In genomic region chr9:119339106-119339505, GRCm38 (mm10) we compare ENCODE assay signal across 8 mouse cellular contexts. TPM values are rescaled to one million over a fixed set of nuclear protein-coding genes. Genes with fewer than 3 reads are reported as not detected.
DNase-seq lines count a peak whose midpoint lies in the region; ATAC-seq and TF ChIP-seq lines count a peak whose summit lies in the region.
"Had no signal": no experiment of that assay in that cellular context is flagged by ENCODE, and none has a peak within 500 bp of the region (broad histone marks: within the 10 kb centered on the region; RNA-seq: fewer than 3 reads in every experiment).

No protein-coding gene starts in this region.

- no peak for DNase-seq in forebrain, embryonic 10.5 days (ENCODE audit: extremely low spot score, low spot score)
- no peak for DNase-seq in limb, embryonic 11.5 days (ENCODE audit: low spot score)
- DNase-seq in embryo, embryonic 11 days: no peak

- H3K4me1 ChIP-seq in megakaryocyte, embryonic 14.5 days: peaks cover 69% of the 10 kb centered on the region
- peaks cover 35% of the 10 kb centered on the region for H3K4me1 ChIP-seq in forebrain, embryonic 10.5 days
- H3K4me1 ChIP-seq in limb, embryonic 11.5 days (ENCODE audit: control insufficient read depth, insufficient read depth, low read length): peaks cover 11% of the 10 kb centered on the region; the same call in 1 of the 2 replicates
- peaks cover 18% of the 10 kb centered on the region for H3K4me1 ChIP-seq in small intestine, adult 2 months (ENCODE audit: control insufficient read depth, insufficient read depth, insufficient read length, low read length)

- TF ChIP-seq CTCF in small intestine, adult 2 months (IDR thresholded peaks at IDR 0.05; ENCODE audit: extremely low read depth, insufficient read length, insufficient replicate concordance, low read depth, low read length): no peak

- peaks cover 51% of the 10 kb centered on the region for H3K36me3 ChIP-seq in megakaryocyte, embryonic 14.5 days (replicated peaks; ENCODE audit: low read length)
- H3K36me3 ChIP-seq in forebrain, embryonic 10.5 days (replicated peaks): peaks cover 17% of the 10 kb centered on the region
- H3K36me3 ChIP-seq in limb, embryonic 11.5 days (ENCODE audit: control insufficient read depth, insufficient read depth, low read length): no peaks in the 10 kb centered on the region; the same call in 1 of the 2 replicates
- H3K36me3 ChIP-seq in small intestine, adult 2 months (ENCODE audit: control insufficient read depth, insufficient read depth, low read length): peaks cover 31% of the 10 kb centered on the region

- no peak for ATAC-seq in megakaryocyte, adult 5-6 weeks (ENCODE audit: poor library complexity, severe bottlenecking)
- ATAC-seq in limb, embryonic 11.5 days (ENCODE audit: insufficient number of reproducible peaks, low FRiP score, low TSS enrichment, low read depth): no peak
- ATAC-seq in granulocyte monocyte progenitor cell, adult 5-6 weeks (replicated peaks; ENCODE audit: poor library complexity, severe bottlenecking): no peak

- WGBS in forebrain, embryonic 10.5 days: 49% methylated on average over 7 of the region's 7 CpGs
- WGBS in limb, embryonic 11.5 days: 52% methylated on average over 7 of the region's 7 CpGs
- WGBS in small intestine, adult 2 months: 28% methylated on average over 7 of the region's 7 CpGs

- H3K9me3 ChIP-seq in megakaryocyte, embryonic 14.5 days: no peaks in the 10 kb centered on the region
- H3K9me3 ChIP-seq in forebrain, embryonic 10.5 days: no peaks in the 10 kb centered on the region
- no peaks in the 10 kb centered on the region for H3K9me3 ChIP-seq in limb, embryonic 11.5 days (ENCODE audit: control insufficient read depth, low read length)

- no peaks in the 10 kb centered on the region for H3K27me3 ChIP-seq in megakaryocyte, embryonic 14.5 days (replicated peaks)
- H3K27me3 ChIP-seq in forebrain, embryonic 10.5 days (ENCODE audit: poor library complexity, severe bottlenecking): peaks cover 25% of the 10 kb centered on the region
- 0 out of 2 replicates have a peak, but pooled peaks cover 2% of the 10 kb centered on the region for H3K27me3 ChIP-seq in limb, embryonic 11.5 days (ENCODE audit: control insufficient read depth, insufficient read depth, low read length)
- H3K27me3 ChIP-seq in small intestine, adult 2 months (ENCODE audit: control insufficient read depth, insufficient read depth, low read length): no peaks in the 10 kb centered on the region

- H3K4me2 ChIP-seq in limb, embryonic 11.5 days (ENCODE audit: low read depth, severe bottlenecking): peak overlapping the region; percentile 77

- TF ChIP-seq POLR2A in small intestine, adult 2 months (IDR thresholded peaks at IDR 0.05; ENCODE audit: low read depth, low read length): no peak

- peak overlapping the region; percentile 89; the same call in 1 of the 2 replicates for H3K27ac ChIP-seq in forebrain, embryonic 10.5 days
- no peak overlapping the region for H3K27ac ChIP-seq in limb, embryonic 11.5 days (replicated peaks; ENCODE audit: low read depth, low read length)
- H3K27ac ChIP-seq in small intestine, adult 2 months (ENCODE audit: insufficient read depth, low read depth, low read length): no peak overlapping the region

- peak overlapping the region; percentile 96 for H3K4me3 ChIP-seq in megakaryocyte, embryonic 14.5 days (replicated peaks)
- peak overlapping the region; percentile 65 for H3K4me3 ChIP-seq in forebrain, embryonic 10.5 days
- peak overlapping the region; percentile 70; the same call in 1 of the 2 replicates for H3K4me3 ChIP-seq in limb, embryonic 11.5 days (ENCODE audit: low read depth, low read length)
- H3K4me3 ChIP-seq in small intestine, adult 2 months (ENCODE audit: low read depth, low read length): peak overlapping the region; percentile 82

- no peak overlapping the region for H3K9ac ChIP-seq in limb, embryonic 11.5 days (ENCODE audit: low read length)

RNA-seq across cellular contexts. Expression of gene Acaa1a, which starts 0.4 kb away (rescaled TPM):
- 77.2 and 206 TPM in 2 replicates for polyA plus RNA-seq in megakaryocyte, embryonic 14.5 days (2012; ENCODE audit: insufficient read depth, low replicate concordance)
- total RNA-seq in megakaryocyte, adult 5-6 weeks (2015): 31.9 and 37.2 TPM in 2 replicates
- total RNA-seq in megakaryocyte, adult 5-6 weeks (2017): 27.4 and 32.5 TPM in 2 replicates
- 72.6 and 75.2 TPM in 2 replicates for polyA plus RNA-seq in forebrain, embryonic 10.5 days (2016; fragmentation: Nextera tagmentation; extraction: Ambion mirVana)
- polyA plus RNA-seq in limb, embryonic 11.5 days (2014; fragmentation: Nextera tagmentation; extraction: Ambion mirVana): 61.0 and 61.2 TPM in 2 replicates
- 389 and 776 TPM in 2 replicates for polyA plus RNA-seq in small intestine, adult 2 months (2012; rRNA removed)
- 26.4 and 40.6 TPM in 2 replicates for total RNA-seq in granulocyte monocyte progenitor cell, adult 5-6 weeks (2014; fragmentation: Nextera tagmentation)
- total RNA-seq in granulocyte monocyte progenitor cell, adult 5-6 weeks (2017): 21.2 and 26.2 TPM in 2 replicates

RNA-seq across cellular contexts. Expression of gene Myd88, which starts 2.1 kb away (rescaled TPM):
- 17.6 and 38.2 TPM in 2 replicates for polyA plus RNA-seq in megakaryocyte, embryonic 14.5 days (2012; ENCODE audit: insufficient read depth, low replicate concordance)
- 91.9 and 92.2 TPM in 2 replicates for total RNA-seq in megakaryocyte, adult 5-6 weeks (2015)
- total RNA-seq in megakaryocyte, adult 5-6 weeks (2017): 61.1 and 62.7 TPM in 2 replicates
- polyA plus RNA-seq in forebrain, embryonic 10.5 days (2016; fragmentation: Nextera tagmentation; extraction: Ambion mirVana): 9.1 and 9.5 TPM in 2 replicates
- polyA plus RNA-seq in limb, embryonic 11.5 days (2014; fragmentation: Nextera tagmentation; extraction: Ambion mirVana): 9.5 and 10.6 TPM in 2 replicates
- 14.4 and 25.2 TPM in 2 replicates for polyA plus RNA-seq in small intestine, adult 2 months (2012; rRNA removed)
- 31.1 and 47.6 TPM in 2 replicates for total RNA-seq in granulocyte monocyte progenitor cell, adult 5-6 weeks (2014; fragmentation: Nextera tagmentation)
- total RNA-seq in granulocyte monocyte progenitor cell, adult 5-6 weeks (2017): 16.4 and 24.2 TPM in 2 replicates

RNA-seq across cellular contexts. Expression of gene Oxsr1, which starts 16.9 kb away (rescaled TPM):
- 5.3 and 8.2 TPM in 2 replicates for polyA plus RNA-seq in megakaryocyte, embryonic 14.5 days (2012; ENCODE audit: insufficient read depth, low replicate concordance)
- total RNA-seq in megakaryocyte, adult 5-6 weeks (2015): 14.3 and 16.8 TPM in 2 replicates
- total RNA-seq in megakaryocyte, adult 5-6 weeks (2017): 35.1 and 36.9 TPM in 2 replicates
- 14.2 and 14.3 TPM in 2 replicates for polyA plus RNA-seq in forebrain, embryonic 10.5 days (2016; fragmentation: Nextera tagmentation; extraction: Ambion mirVana)
- 13.5 and 15.0 TPM in 2 replicates for polyA plus RNA-seq in limb, embryonic 11.5 days (2014; fragmentation: Nextera tagmentation; extraction: Ambion mirVana)
- polyA plus RNA-seq in small intestine, adult 2 months (2012; rRNA removed): 5.6 and 11.5 TPM in 2 replicates
- total RNA-seq in granulocyte monocyte progenitor cell, adult 5-6 weeks (2014; fragmentation: Nextera tagmentation): 27.5 and 28.0 TPM in 2 replicates
- 28.7 and 30.5 TPM in 2 replicates for total RNA-seq in granulocyte monocyte progenitor cell, adult 5-6 weeks (2017)

RNA-seq across cellular contexts. Expression of gene Xylb, which starts 18.1 kb away (rescaled TPM):
- 0.09 and 0.70 TPM in 2 replicates for polyA plus RNA-seq in megakaryocyte, embryonic 14.5 days (2012; ENCODE audit: insufficient read depth, low replicate concordance)
- 0.60 and 1.7 TPM in 2 replicates for total RNA-seq in megakaryocyte, adult 5-6 weeks (2015)
- total RNA-seq in megakaryocyte, adult 5-6 weeks (2017): 0.89 and 1.9 TPM in 2 replicates
- 12.6 and 12.9 TPM in 2 replicates for polyA plus RNA-seq in forebrain, embryonic 10.5 days (2016; fragmentation: Nextera tagmentation; extraction: Ambion mirVana)
- polyA plus RNA-seq in limb, embryonic 11.5 days (2014; fragmentation: Nextera tagmentation; extraction: Ambion mirVana): 12.7 and 13.2 TPM in 2 replicates
- 8.0 and 8.9 TPM in 2 replicates for polyA plus RNA-seq in small intestine, adult 2 months (2012; rRNA removed)
- 4.4 and 7.4 TPM in 2 replicates for total RNA-seq in granulocyte monocyte progenitor cell, adult 5-6 weeks (2014; fragmentation: Nextera tagmentation)
- 2.8 and 4.1 TPM in 2 replicates for total RNA-seq in granulocyte monocyte progenitor cell, adult 5-6 weeks (2017)

RNA-seq across cellular contexts. Expression of gene Slc22a14, which starts 26.2 kb away (rescaled TPM):
- not detected in 2 replicates for polyA plus RNA-seq in megakaryocyte, embryonic 14.5 days (2012; ENCODE audit: insufficient read depth, low replicate concordance)
- total RNA-seq in megakaryocyte, adult 5-6 weeks (2015): not detected in 2 replicates
- total RNA-seq in megakaryocyte, adult 5-6 weeks (2017): not detected in 2 replicates
- not detected in 2 replicates for polyA plus RNA-seq in forebrain, embryonic 10.5 days (2016; fragmentation: Nextera tagmentation; extraction: Ambion mirVana)
- polyA plus RNA-seq in limb, embryonic 11.5 days (2014; fragmentation: Nextera tagmentation; extraction: Ambion mirVana): not detected in 2 replicates
- polyA plus RNA-seq in small intestine, adult 2 months (2012; rRNA removed): not detected in 2 replicates
- not detected in 2 replicates for total RNA-seq in granulocyte monocyte progenitor cell, adult 5-6 weeks (2014; fragmentation: Nextera tagmentation)
- total RNA-seq in granulocyte monocyte progenitor cell, adult 5-6 weeks (2017): not detected in 2 replicates
- total RNA-seq: layer of hippocampus, postnatal 14 days had no signal
